Mouse (Mus musculus) urinary bladder, postnatal 0 days (tissue): ENCODE data around the gene Tbx22. TPM values are rescaled to one million over a fixed set of nuclear protein-coding genes. Genes with fewer than 3 reads are reported as not detected.

ENCODE experiments used
- polyA plus RNA-seq: library from polyadenylated mRNA; unstranded; fragments of >200 nt; fragmentation: Nextera tagmentation; extraction: Ambion mirVana; gene quantifications from 2 replicates; pipeline ENCODE4 v1.2.1, GENCODE M21; 2015

Tbx22 gene
- polyA plus RNA-seq: not detected in 2 replicates

GRCm38 (mm10) chrX:107667664-107668063 is at the start of gene Tbx22:
TSS of gene Tbx22 (plus strand) at chrX:107667964.

Other genes starting within 250 kb of the Tbx22 start
- gene Tent5d, start 124.6 kb downstream of the Tbx22 start, polyA plus RNA-seq: not detected in 2 replicates
- 8.9 and 9.2 TPM in 2 replicates for gene 2610002M06Rik, start 148.4 kb downstream of the Tbx22 start, polyA plus RNA-seq